Mouse (Mus musculus): ENCODE results near the gene Ier5l.

DNA sequence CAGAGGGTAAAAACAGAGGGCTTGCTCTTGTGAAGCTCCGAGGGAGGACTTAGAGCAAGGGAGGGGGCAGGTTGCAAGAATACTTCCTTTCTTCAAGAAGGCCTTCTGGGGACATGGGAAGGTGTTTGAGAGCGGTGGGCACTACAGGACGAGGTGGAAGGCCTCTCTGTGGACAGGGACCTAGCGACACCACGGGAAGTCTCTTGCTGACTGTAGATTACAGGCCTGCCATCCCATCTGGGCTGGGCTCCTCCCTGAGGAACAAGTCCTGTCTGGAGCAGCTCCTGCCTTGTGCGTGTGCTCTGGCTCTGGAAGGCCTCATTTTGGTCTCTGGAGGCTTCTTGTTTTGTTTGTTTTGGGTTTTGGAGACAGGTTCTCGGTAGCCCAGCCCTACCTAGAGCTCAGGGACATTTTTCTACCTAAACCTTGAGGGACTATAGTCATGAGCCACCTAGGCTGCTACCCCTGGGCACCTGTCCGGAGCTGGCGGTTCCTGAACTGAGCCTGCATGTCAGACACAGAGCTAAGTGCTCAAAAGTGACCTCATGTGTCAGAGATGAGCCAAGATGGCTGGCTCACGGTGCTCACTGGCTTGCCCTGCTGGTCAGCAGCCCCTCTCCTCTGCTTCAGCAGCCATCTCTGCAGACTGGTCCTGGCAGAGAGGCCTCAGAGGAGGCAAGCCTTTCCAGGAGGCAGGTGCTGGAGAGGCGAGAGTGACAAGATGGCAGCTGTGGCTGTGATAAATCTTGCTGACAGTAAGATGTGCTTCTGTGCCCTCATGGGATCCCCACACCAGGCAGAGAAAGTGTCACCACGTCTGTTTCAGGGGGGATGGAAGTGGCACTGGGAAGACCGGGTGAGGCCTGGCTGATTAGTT, 17.7 kb downstream of the Ier5l start:
- TF ChIP-seq POLR2A (IDR thresholded peaks at IDR 0.05; ENCODE audit: control insufficient read depth, low read depth, low read length) (no peak), CTCF (IDR thresholded peaks at IDR 0.05; ENCODE audit: control insufficient read depth, insufficient read depth, insufficient replicate concordance, low read depth, low read length) (no peak)

All from testis, adult 2 months (tissue).